Mouse (Mus musculus) macrophage (primary cell): ENCODE data around the gene Gtf2h1. TPM values are rescaled to one million over a fixed set of nuclear protein-coding genes. Genes with fewer than 3 reads are reported as not detected.

Experiments
- H3K27ac ChIP-seq: fragments of 350-480 bp; formaldehyde crosslinking; 2 replicates; pipeline ENCODE4 v1.9.0; 2021
- H3K36me3 ChIP-seq: fragments of 350-480 bp; formaldehyde crosslinking; 2 replicates; pipeline ENCODE4 v1.9.0; 2021; ENCODE audit errors: inconsistent target
- H3K4me3 ChIP-seq: fragments of 350-480 bp; formaldehyde crosslinking; 2 replicates; pipeline ENCODE4 v1.9.0; 2021; ENCODE audit errors: inconsistent target
- H3K79me2 ChIP-seq: fragments of 350-480 bp; formaldehyde crosslinking; 2 replicates; pipeline ENCODE4 v1.9.0; 2021; ENCODE audit errors: inconsistent target
- WGBS: methylation state at CpG from one replicate; pipeline ENCODE4 v1.1.7; 2026; ENCODE audit warnings: inconsistent platforms; ENCODE audit not compliant: missing documents; 5-methylcytosine and 5-hydroxymethylcytosine counted together
- polyA plus RNA-seq: library from polyadenylated mRNA; stranded (reverse); fragments of 250-400 nt; gene quantifications from 3 replicates; pipeline ENCODE4 v1.2.4, GENCODE M21; 2018; ENCODE audit warnings: inconsistent platforms

Gene Gtf2h1
- polyA plus RNA-seq, 1 experiment from 2014 or later, result 101 TPM

- peak overlapping the region; percentile 81 for H3K27ac ChIP-seq
- 8% methylated on average over 7 of the region's 9 CpGs for WGBS
- H3K36me3 ChIP-seq, result no peaks in the 10 kb centered on the region
- H3K4me3 ChIP-seq, result no peak overlapping the region
- no peaks in the 10 kb centered on the region for H3K79me2 ChIP-seq
Observed at GRCm38 (mm10) chr7:46838104-46838671, 42.3 kb downstream of the Gtf2h1 start.

- 5% methylated on average over 8 of the region's 8 CpGs for WGBS
- no peaks in the 10 kb centered on the region for H3K79me2 ChIP-seq
- peak overlapping the region; percentile 81 for H3K27ac ChIP-seq
- no peak overlapping the region; the same call in 1 of the 2 replicates for H3K4me3 ChIP-seq
- no peaks in the 10 kb centered on the region for H3K36me3 ChIP-seq
Observed at GRCm38 (mm10) chr7:46838891-46839302, 43.0 kb downstream of the Gtf2h1 start.

DNA sequence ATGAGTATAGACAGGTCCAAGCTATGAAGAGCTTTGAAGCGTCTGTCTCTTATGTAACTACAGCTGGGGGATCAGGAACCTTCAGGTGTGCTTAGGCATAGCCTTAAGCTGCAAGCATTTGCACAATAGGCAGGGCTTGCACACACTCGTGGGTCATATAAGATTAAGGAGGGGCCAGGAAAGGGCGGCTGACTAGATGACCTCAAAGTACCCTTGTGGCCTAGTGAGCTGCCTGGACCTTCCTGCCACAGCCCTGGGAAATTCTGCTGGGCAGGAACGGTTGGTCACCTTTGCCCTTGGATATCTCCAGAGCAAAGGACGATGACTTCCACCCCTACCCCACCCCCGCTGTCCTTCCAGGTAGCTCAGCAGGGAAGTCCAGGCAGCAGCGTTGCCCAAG lies 43.5 kb downstream of the Gtf2h1 start:
- Histone ChIP-seq H3K79me2 (no peaks in the 10 kb centered on the region), H3K36me3 (no peaks in the 10 kb centered on the region), H3K4me3 (no peak overlapping the region; the same call in 1 of the 2 replicates), H3K27ac (peak overlapping the region; percentile 81)
- WGBS, result 52% methylated on average over 7 of the region's 7 CpGs

DNA sequence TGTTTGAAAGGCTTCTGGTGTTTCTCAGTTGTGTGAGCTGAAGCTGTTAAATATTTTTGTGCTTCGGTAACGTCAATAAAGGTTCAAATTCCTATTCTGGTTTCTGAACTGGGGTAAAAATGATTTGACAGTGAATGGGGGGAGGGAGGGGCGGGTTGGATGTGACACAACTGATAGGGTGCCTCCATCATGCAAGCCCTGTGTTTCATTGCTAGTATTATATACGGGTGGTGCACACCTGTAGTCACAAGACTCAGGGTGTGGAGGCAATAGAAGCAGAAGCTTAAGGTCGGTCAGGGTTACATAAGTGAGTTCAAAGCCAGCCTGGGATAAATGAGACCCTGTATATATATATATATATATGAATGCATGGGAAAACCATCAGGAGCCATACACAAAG lies 44.0 kb downstream of the Gtf2h1 start:
- H3K4me3 ChIP-seq, result no peak overlapping the region
- H3K36me3 ChIP-seq, result no peaks in the 10 kb centered on the region
- no peaks in the 10 kb centered on the region for H3K79me2 ChIP-seq
- H3K27ac ChIP-seq, result peak overlapping the region; percentile 81
- 86% methylated on average over 5 of the region's 5 CpGs for WGBS

- Histone ChIP-seq H3K4me3 (no peak overlapping the region), H3K27ac (no peak overlapping the region), H3K36me3 (no peaks in the 10 kb centered on the region), H3K79me2 (no peaks in the 10 kb centered on the region)
- 70% methylated on average over 4 of the region's 4 CpGs for WGBS
Observed at GRCm38 (mm10) chr7:46840326-46840725, 44.4 kb downstream of the Gtf2h1 start.

- WGBS, result 62% methylated on average over 5 of the region's 6 CpGs
- H3K4me3 ChIP-seq, result no peak within 1 kb of the TSS
- no peaks in the 10 kb centered on the region for H3K36me3 ChIP-seq
- peaks cover 3% of the 10 kb centered on the region for H3K79me2 ChIP-seq
- H3K27ac ChIP-seq, result no peak within 1 kb of the TSS
Observed at GRCm38 (mm10) chr7:46840787-46841525, 45.1 kb downstream of the Gtf2h1 start, which contains the start of gene Ldha. TSS of gene Ldha (plus strand) at chr7:46841475.

DNA sequence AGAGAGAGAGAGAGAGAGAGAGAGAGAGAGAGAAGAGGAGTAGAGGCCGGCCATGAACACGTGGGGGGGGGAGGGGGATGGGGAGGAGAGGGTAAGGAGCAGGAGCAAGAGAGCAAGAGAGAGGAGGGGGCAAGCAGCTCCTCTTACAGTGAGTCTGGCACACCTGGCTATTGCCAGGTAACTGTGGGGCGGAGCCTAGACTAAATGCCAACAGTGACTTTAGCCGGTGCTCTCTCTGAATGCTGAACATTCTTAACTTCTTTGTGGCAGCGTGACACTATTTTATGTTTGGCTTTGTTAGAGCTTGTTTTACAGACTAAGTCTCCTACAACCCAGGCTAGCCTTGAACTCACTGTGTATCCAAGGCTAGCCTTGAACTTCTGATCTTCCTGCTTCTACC lies 46.4 kb downstream of the Gtf2h1 start:
- 97% methylated on average over 3 of the region's 5 CpGs for WGBS
- no peak overlapping the region for H3K27ac ChIP-seq
- peaks cover 16% of the 10 kb centered on the region for H3K79me2 ChIP-seq
- H3K36me3 ChIP-seq, result no peaks in the 10 kb centered on the region
- H3K4me3 ChIP-seq, result no peak overlapping the region

- no peak overlapping the region for H3K4me3 ChIP-seq
- no peak overlapping the region for H3K27ac ChIP-seq
- peaks cover 29% of the 10 kb centered on the region for H3K79me2 ChIP-seq
- WGBS, result 95% methylated on average over 4 of the region's 4 CpGs
- H3K36me3 ChIP-seq, result peaks cover 8% of the 10 kb centered on the region
Observed at GRCm38 (mm10) chr7:46843576-46843975, 47.7 kb downstream of the Gtf2h1 start.

- Histone ChIP-seq H3K36me3 (peaks cover 24% of the 10 kb centered on the region), H3K79me2 (peaks cover 46% of the 10 kb centered on the region), H3K4me3 (peak overlapping the region; percentile 97), H3K27ac (peak overlapping the region; percentile 92)
- under 1% methylated on average over 51 of the region's 51 CpGs for WGBS
Observed at GRCm38 (mm10) chr7:46845211-46845977, 49.5 kb downstream of the Gtf2h1 start.

- H3K4me3 ChIP-seq, result peak overlapping the region; percentile 97
- WGBS, result under 1% methylated on average over 36 of the region's 36 CpGs
- H3K27ac ChIP-seq, result peak overlapping the region; percentile 92
- peaks cover 46% of the 10 kb centered on the region for H3K79me2 ChIP-seq
- H3K36me3 ChIP-seq, result peaks cover 27% of the 10 kb centered on the region
Observed at GRCm38 (mm10) chr7:46845978-46846485, 50.1 kb downstream of the Gtf2h1 start.

- 2% methylated on average over 28 of the region's 28 CpGs for WGBS
- Histone ChIP-seq H3K79me2 (peaks cover 46% of the 10 kb centered on the region), H3K27ac (peak overlapping the region; percentile 92), H3K36me3 (peaks cover 34% of the 10 kb centered on the region), H3K4me3 (peak overlapping the region; percentile 97)
Observed at GRCm38 (mm10) chr7:46846486-46847244, 50.8 kb downstream of the Gtf2h1 start.

GRCm38 (mm10) chr7:46849287-46849686 lies 53.4 kb downstream of the Gtf2h1 start:
- Histone ChIP-seq H3K27ac (no peak overlapping the region), H3K36me3 (peaks cover 58% of the 10 kb centered on the region), H3K79me2 (peaks cover 46% of the 10 kb centered on the region), H3K4me3 (no peak overlapping the region)
- WGBS, result 95% methylated on average over 5 of the region's 5 CpGs

DNA sequence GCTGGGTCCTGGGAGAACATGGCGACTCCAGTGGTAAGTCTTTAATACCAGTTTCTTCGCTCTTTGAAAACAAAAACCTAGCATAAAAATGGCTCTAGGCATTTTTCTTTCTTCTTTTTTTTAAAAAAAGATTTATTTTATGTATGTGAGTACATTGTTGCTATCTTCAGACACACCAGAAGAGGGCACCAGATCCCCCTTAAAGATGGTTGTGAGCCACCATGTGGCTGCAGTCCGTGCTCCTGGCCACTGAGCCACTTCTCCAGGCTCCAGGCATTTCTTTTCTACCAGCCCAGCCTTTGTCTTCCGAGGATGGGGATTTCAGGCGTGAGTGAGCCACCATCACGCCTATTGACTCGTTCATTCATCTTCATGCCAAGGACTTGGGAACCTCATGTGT lies 55.1 kb downstream of the Gtf2h1 start:
- peaks cover 71% of the 10 kb centered on the region for H3K36me3 ChIP-seq
- WGBS, result 90% methylated on average over 7 of the region's 7 CpGs
- peaks cover 42% of the 10 kb centered on the region for H3K79me2 ChIP-seq
- H3K27ac ChIP-seq, result no peak overlapping the region
- no peak overlapping the region for H3K4me3 ChIP-seq

GRCm38 (mm10) chr7:46852666-46853065 lies 56.8 kb downstream of the Gtf2h1 start:
- Histone ChIP-seq H3K27ac (no peak overlapping the region), H3K36me3 (peaks cover 71% of the 10 kb centered on the region), H3K4me3 (no peak overlapping the region), H3K79me2 (peaks cover 26% of the 10 kb centered on the region)
- 89% methylated on average over 1 of the region's 1 CpGs for WGBS
